Mouse (Mus musculus) ZHBTc4 (cell line): ENCODE measurements around the gene Kntc1.

Experiments
- DNase-seq: peaks from one replicate; pipeline ENCODE4 v3.0.0-alpha.2; 2011; ENCODE audit warnings: low read depth, low spot score

Gene Kntc1

DNA sequence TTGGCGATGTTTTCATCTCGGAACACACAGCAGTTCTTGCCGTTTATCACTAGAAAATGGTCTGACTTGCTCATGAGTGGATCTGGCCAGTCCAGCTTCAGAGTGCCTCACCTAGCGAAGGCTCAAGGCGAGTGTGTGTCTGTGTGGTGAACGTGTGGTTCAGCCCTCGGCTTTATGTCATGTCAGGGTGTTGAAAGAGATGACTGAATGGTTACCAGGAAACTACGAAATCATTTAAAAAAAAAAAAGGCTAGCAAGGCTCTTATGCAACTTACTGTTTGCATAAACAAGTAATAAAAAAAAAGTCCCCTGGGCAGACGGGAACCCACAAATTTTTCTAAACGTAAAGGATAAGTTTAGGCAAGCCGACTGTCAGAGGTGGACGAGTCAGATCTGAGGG is 115.8 kb downstream of the Kntc1 start, which contains the start of gene Hcar2:
TSS of gene Hcar2 (minus strand) at position 135 of the 400 bp plus-strand sequence.
- DNase-seq = no peak

DNA sequence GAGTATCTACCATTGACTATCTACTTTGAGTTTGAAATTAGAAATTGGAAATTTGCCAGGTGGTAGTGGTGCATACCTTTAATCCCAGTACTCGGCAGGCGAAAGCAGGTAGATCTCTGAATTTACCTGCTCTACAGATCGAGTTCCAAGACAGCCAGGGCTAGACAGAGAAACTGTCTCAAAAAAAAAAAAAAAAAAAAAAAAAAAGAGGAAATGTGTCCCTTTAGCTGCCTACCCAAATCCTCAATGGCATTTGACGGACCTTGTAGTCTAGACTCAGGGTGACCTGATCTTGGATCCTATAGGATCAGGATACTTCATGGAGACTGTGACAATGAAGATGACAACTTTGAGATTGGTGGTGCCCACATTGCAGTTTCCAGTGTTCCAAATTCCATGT is 116.9 kb downstream of the Kntc1 start:
- no peak for DNase-seq

DNA sequence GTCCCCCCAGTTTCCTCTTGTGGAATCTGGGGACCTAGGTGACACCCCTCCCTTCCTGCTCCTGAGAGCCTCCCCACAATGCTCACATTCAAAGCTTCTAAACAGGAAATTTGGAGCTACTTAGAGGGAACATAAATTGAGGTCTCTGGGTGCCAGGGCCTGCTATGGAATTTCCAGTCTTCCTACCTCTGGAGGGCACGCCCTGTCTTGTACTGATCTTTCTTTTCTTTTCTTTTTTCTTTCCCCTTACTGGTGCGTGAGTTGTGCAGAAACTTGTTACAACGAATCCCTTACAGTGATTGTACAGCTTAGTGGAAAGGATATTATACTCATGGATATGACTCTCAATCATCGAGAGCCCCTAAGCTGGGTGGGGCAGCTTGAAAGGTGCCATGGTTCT is 120.1 kb downstream of the Kntc1 start:
- DNase-seq = no peak
